Mouse (Mus musculus): ENCODE results near the gene Gm45234.

The Gm45234 gene

GRCm38 (mm10) chr6:124765951-124766350 lies 10.1 kb upstream of the Gm45234 start:
- DNase-seq, result no peak

- peak; percentile 93 for DNase-seq
These were observed 3.4 kb upstream of the Gm45234 start for GRCm38 (mm10) chr6:124759259-124759658.

GRCm38 (mm10) chr6:124758849-124759232 lies 3.0 kb upstream of the Gm45234 start:
- no peak for DNase-seq

GRCm38 (mm10) chr6:124757909-124758848 lies 2.4 kb upstream of the Gm45234 start:
- no peak for DNase-seq

- no peak for DNase-seq
These were observed 1.6 kb upstream of the Gm45234 start for GRCm38 (mm10) chr6:124757351-124757880.

GRCm38 (mm10) chr6:124756652-124757350 lies 980 bp upstream of the Gm45234 start:
- peak; percentile 39 to 42 for DNase-seq

- no peak for DNase-seq
These were observed 515 bp downstream of the Gm45234 start for GRCm38 (mm10) chr6:124755306-124755705.

- DNase-seq, result no peak
These were observed 2.0 kb downstream of the Gm45234 start for GRCm38 (mm10) chr6:124753861-124754260.

GRCm38 (mm10) chr6:124750405-124750804 lies 5.4 kb downstream of the Gm45234 start:
- no peak for DNase-seq

GRCm38 (mm10) chr6:124746654-124747632 lies 8.9 kb downstream of the Gm45234 start:
- no peak for DNase-seq

GRCm38 (mm10) chr6:124746296-124746605 lies 9.6 kb downstream of the Gm45234 start:
- peak in 1 of 2 experiments; percentile 54 for DNase-seq

GRCm38 (mm10) chr6:124745490-124746295 lies 10.1 kb downstream of the Gm45234 start:
- DNase-seq, result peak; percentile 95 to 96

- DNase-seq, result no peak
These were observed 11.0 kb downstream of the Gm45234 start for GRCm38 (mm10) chr6:124744755-124745321.

GRCm38 (mm10) chr6:124743647-124744046 lies 12.2 kb downstream of the Gm45234 start:
- DNase-seq, result no peak

- DNase-seq, result no peak
These were observed 12.8 kb downstream of the Gm45234 start for GRCm38 (mm10) chr6:124742839-124743514.

- no peak for DNase-seq
These were observed 14.0 kb downstream of the Gm45234 start for GRCm38 (mm10) chr6:124741842-124742241.

- peak; percentile 86 to 87 for DNase-seq
These were observed 14.7 kb downstream of the Gm45234 start, which contains the start of gene Grcc10 for GRCm38 (mm10) chr6:124740888-124741761. Gene Grcc10 (minus strand): TSS chr6:124741374.

- peak; percentile 62 to 72 for DNase-seq
These were observed 15.5 kb downstream of the Gm45234 start for GRCm38 (mm10) chr6:124740211-124740887.

GRCm38 (mm10) chr6:124739231-124739796 lies 16.5 kb downstream of the Gm45234 start:
- no peak for DNase-seq

Measured in B cell, adult 2 months (primary cell).